Mouse (Mus musculus): Measurements from ENCODE around the gene Erich6.
"Not testable (repeated sequence)": the region's sequence is repeated elsewhere in the genome, so short reads cannot be mapped to it uniquely, and the experiment has no call there.

Gene Erich6

DNA sequence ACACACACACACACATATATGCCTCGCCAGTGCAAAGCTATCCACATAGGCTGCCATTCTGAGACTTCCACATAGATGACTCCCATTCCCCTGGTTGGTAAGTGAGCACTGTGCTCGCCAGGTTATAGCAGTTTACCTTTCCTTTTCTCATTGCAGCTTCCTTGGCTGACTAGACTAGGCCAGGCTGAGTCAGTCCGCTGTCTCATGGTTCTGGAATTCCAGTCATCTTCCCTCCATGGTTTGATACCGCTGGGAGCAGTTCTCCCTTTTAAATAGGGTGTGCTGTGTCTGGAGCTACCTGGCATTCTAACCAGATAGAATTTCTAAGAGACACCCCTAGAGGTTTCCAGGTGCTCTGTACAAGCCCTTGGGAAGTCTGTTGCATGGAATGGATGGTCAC is 9.2 kb upstream of the Erich6 start:
- no peak for DNase-seq (ENCODE audit: low spot score)

DNA sequence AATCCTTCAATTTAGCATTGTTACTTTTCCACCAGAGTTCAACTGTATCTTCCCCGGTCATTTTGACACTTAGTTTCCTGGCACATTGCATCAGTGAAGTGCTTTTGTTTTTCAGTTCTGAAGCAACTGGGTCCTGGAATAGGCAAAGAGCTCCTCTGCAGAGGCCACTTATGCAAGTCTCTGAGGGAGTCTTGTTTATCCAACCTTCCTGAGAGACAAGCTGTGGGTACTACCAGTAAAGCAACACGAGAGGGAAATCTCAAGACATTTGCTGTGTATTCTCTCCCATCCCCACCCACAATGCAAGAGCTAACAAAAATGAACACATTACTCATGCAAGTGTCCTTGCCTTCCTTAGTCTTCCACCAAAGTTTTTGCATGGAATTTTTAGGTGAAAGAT is 5.3 kb downstream of the Erich6 start:
- no peak for DNase-seq (ENCODE audit: low spot score)

DNA sequence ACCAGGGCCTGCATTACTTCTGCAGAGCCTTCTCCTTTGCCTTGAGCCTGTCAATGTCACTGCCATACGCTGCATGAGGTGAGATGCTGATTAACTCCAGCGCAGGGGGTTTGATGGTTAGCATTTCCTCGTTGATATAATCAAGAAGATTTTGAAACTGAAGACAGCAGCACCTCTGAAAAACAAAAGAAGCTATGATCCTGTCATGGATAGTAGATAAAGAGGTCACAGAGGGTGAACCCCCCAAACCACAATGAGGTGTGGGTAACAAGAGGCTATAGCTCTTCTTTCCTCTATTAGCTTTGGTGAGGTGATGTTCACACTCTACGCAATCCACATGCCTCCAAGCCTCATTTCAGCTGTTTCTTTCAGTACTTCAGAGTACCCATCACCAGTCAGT is 12.0 kb downstream of the Erich6 start:
- no peak for DNase-seq (ENCODE audit: low spot score)

DNA sequence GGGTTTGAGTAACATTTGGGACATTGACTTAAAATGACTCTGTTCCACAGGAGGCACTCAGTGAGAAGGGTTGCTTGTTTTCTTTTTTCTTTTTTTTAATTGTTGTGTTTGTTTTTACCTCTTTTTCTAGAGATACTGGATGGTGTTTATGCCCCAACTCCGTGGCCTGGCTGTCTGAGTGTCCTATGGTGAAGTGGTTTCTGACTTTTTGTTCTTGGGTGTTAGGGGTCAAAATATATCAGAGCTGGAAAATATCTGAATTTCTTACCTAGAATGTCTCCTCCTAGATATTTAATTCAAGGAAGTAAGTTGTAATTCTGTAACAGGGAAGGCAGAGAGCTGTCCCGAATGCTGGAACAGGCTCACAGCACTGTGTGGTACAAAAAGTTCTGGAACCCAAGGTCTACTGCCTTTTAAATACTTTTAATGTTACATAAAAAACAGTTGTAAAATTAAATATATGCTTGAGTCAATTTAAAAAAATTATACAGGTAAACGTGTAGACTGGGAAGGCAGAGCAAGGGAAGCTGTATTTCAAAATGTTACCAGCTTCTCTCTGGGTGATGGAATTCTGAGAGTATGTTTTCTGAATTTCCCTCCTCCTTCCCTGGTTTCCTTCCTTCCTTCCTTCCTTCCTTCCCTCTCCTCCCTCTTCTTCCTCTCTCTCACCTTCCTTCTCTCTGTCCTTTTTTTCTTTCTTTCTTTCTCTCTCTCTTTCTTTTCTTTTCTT is 14.2 kb downstream of the Erich6 start:
- DNase-seq (ENCODE audit: low spot score): no peak

DNA sequence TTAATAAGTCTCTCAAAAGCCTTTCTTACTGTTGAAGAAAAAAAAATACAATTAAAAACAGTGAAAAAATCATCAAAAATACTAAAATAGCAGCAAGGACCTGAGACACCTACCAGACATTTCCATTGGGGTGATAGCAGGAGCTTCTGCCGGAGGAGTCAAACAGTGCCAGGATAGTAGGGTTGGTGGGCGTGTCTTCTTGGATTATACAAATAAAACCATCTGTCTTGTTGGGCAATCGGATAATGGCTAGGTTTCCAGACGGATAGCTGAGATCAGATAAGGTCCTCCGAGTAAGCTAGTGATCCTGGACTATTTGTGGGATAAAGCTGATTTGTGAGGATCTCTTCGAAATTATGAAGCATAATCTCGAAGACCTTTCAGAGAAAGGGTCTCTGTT is 15.9 kb downstream of the Erich6 start:
- no peak for DNase-seq (ENCODE audit: low spot score)

DNA sequence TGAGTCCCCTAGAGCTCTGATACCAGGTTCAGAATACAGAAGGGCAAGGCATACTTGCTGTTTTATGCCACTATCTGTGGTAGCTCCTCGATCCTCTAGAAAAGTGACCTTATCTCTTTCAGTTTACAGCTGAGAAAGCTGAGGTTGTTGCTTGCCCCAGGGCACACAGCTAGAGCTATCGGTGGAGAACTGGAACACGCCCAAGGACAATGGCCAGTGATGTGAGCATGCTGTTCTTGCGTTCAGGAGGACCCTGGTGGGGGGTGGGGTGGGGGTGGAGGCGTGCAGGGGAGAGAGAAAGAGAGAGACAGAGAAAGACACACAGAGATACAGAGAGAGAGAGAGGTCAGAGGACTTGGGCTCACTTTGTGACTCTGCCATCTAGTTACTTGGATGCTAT is 27.0 kb downstream of the Erich6 start:
- DNase-seq (ENCODE audit: low spot score): no peak

DNA sequence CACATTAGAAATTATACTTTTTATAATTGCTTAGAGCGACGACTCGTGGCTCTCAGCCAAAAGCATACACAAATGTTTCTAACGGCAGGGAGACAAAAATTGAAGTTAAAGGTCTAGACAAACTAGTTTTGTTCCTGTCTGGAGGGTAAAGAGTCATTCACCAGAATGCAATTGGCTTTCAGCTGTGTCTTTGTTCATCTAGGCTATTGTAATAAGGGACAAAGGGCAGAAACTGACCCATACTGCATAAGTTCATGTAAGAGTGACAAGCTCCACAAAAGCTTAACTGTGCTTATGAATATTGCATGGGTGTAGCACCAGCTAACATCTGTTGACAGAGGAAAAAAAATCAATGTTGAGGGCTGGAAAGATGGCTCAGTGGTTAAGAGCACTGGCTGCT is 28.5 kb downstream of the Erich6 start:
- DNase-seq (ENCODE audit: low spot score): no peak

DNA sequence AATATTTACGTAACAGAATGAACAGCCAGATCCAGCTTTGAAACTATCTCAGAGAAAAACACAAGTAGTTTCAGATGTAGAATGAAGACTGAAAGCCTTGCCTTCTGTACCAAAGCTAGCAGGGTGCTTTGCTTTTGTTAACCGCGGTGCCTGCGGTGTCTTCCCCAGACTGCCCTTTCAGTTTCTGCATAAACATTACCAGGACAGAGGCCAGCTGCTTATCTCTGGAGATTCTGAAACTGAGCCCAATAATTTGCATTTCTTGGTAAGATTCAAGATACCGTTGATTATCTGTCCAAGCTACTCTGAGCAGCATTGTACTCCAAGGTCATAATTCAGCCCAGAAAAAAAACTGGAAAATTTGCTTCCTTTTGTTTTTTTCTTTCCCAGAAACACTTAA is 43.4 kb downstream of the Erich6 start:
- DNase-seq (ENCODE audit: low spot score): no peak

DNA sequence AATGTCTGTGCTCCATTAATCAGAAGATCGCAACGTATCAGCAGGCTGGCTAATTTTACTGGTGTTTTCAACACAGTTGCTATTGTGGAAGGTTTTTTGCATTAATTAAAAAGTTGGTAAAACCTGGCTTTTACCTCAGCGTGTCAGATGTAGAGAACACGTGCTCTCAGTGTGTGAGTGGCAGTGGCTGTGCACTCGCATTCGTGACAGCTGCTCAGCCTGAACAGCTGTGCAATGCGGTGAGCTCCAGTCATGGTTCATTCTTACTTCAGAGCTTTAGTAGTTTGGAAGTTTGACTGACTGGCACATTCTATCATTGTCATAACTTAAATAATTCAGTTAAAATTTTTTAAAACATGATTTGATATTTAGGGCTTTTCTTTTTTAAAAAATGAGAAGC is 44.3 kb downstream of the Erich6 start:
- DNase-seq (ENCODE audit: low spot score): not testable (repeated sequence)

DNA sequence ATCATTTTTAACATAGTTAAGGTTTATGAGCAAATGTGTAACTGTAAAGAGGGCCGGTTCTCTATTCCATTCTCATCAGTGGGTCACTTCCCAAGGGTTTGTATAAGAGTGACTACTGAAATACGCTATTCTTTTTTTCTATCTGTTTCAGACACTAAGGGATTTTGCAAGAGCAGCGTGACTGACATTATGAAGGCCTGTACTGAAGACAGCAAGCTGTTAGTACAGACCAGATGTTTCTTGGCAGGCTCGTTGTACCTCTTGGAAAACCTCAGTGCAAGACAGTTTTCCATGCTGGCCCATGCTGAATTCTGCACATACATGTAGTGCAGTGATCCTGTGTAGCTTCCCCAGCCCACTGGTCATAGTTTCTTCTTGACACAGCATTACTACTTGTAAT is 46.5 kb downstream of the Erich6 start:
- not testable (repeated sequence) for DNase-seq (ENCODE audit: low spot score)

DNA sequence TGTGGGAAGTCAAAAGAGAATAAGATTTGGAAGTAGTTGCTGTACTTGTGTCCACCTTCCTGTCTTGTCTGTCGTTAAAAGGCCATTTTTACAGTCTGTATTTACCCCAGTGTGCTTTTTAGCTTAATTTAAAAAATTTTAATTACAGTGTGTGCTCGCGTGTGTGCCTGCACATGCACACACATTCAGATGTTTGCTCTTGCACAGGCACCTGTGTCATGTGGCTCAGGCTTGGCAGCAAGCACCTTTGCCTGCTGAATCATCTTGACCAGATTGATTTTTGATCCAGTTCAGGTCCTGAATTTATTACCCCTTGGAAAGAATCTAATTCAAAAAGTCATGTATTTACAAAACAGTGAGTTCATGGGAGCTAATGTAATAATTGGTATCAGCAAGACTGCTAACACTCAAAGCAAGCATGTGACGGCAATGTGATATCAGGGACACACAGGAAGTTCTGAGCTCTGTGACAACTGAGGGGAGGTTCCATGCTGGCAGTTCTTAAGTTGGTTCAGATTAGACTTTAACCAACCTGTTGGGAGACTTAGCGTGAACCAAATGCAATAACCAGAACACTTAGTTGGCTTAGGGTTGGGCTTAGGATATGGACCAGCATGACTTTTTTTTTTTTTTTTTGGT is 54.1 kb downstream of the Erich6 start:
- DNase-seq (ENCODE audit: low spot score): no peak

DNA sequence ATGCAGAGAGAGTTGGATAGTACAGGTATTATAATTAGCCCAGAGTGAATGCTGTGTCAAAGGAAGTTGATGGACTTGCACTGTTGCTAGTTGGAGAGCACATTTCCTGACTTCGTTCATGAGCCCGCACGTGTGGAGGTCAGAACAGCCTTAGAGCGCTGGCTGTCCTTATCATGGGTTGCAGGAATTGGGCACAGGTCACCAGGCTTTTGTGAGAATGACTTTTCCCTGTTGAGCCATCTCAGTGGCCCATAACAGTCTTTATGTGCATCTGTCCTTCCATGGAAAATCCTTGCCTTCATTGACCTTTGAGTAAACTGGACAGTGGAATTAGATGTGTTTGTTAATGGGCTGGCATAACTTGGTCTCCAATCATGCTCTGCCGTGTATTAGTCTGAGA is 54.7 kb downstream of the Erich6 start:
- DNase-seq (ENCODE audit: low spot score): no peak

DNA sequence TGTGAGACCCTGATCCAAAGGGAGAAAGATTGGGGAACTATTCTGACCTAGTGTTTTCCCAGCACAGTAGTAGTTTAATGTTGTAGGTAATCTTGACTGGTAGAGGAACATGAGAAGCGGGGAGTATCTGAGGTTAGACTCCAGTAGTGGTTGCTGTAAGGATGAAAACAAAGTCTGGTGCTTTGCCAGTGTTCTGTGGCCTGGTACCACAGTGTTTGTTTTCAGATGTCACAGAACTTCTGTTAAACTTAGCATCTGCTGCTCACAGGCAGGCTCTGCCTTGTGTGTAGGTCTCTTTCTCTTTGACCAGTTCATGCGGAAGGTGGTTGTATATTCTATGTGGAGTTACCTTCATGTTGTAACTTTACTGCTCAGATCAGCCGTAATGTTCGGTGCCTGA is 55.5 kb downstream of the Erich6 start:
- DNase-seq (ENCODE audit: low spot score): no peak

DNA sequence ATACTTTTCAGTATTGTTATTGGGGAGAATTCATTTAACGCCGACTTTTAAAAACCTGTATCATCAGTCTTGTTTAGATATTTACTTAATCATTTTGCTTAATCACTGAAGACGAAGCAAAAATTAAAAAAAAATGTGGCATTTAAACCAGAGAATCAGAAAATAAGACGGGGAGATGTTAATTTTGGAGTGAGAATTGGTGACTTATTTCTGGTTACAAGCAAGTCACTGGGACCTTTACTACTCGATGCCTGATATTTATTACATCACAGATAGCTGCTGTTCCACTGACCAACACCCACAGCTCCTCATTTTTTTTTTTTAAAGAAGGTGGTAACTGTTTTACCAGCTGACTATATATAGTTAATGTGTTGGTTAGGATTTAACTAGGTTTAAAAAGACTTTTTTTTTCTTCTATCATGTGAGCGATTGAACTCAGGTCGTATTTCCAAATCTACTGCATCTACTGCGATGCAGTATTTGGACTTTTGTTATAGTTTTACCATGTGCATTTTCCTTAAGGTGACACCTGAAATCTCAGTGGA is 59.4 kb downstream of the Erich6 start:
- DNase-seq (ENCODE audit: low spot score): no peak

DNA sequence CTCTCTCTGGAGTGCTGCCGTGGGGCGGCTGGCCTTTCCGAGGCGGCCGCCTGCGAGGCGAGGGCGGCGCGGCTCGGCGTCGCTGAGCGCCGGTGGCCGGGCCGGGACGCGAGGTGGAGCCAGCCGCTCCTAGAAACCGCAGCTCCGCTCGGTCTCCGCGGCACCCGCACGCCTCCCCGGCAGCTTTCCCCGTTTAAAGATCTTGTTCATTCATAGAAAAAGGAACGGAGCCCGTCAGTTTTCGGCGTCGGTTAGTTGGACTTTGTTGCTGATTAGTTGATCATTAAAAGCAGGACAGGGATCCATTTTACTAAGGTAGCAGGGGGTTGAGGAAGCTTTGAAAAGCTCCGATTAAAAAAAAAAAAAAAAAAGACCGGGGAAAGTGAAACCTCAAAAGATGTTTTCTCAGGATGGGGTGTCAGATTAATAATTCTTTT is 59.9 kb downstream of the Erich6 start:
- DNase-seq (ENCODE audit: low spot score): peak; percentile 52

DNA sequence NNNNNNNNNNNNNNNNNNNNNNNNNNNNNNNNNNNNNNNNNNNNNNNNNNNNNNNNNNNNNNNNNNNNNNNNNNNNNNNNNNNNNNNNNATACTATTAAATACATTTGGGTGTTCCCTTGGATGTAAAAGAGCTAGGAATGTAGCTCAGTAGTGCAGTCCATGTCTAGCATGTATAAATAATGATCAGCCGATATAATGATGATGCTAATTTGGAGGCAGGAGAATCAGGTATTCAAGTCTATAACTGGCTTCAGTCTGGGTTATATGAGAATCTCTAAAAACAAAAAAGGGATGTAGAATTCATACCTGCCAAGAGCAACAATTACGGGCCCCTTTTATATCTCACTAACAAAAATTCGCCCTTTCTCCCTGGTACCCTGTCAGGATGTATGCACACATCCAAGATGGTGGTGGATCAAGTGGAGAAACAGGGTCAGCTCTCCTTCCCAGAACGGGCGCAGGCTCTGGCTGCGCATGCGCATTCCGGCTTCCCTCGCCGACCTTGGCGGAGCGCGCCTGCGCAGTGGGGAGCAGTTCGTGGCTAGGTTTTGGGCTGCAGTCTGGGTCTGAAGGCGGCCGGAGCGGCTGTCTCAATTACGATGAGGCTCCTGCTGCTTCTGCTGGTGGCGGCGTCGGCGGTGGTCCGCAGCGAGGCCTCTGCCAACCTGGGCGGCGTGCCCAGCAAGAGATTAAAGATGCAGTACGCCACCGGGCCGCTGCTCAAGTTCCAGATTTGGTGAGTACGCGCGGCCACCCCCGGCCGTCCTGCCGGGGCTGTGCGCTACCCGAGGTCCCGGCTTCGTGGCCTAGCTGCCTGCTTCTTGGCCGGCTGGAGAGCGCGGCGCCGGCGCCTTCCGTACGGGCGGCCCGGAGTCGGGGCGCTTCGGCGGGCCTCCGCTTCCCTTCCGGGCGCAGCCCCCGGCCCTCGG is 60.6 kb downstream of the Erich6 start, which contains the start of gene Selenot:
Gene Selenot (plus strand): TSS at position 500 of the 930 bp plus-strand sequence.
- DNase-seq (ENCODE audit: low spot score): peak; percentile 97

DNA sequence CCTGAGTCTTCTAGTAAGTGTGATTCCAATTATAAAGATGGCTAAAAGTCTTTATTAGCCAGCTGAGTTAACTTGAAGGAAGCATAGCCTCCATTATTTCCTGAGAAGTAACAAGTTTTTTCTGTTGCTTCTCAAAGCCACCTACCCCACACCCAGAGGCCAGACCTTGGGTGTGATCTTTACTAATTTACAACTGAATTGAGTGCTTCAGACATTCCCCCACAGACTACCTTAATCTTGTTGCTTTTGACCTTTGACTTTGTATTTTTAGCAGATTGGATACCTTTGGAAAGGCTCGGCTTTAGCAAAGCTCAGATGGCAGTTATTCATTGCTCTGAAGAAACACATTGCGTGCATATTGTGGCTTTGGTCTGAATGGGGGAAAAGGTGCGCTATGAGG is 66.2 kb downstream of the Erich6 start:
- DNase-seq (ENCODE audit: low spot score): no peak
